Mouse (Mus musculus): ENCODE data around the gene Pm20d1.

- TF ChIP-seq POLR2A (IDR thresholded peaks at IDR 0.05; ENCODE audit: control insufficient read depth, extremely low read depth, insufficient read depth, low read length, poor library complexity) = no peak
- no peak for TF ChIP-seq CTCF (IDR thresholded peaks at IDR 0.05; ENCODE audit: borderline replicate concordance, control insufficient read depth, extremely low read depth, insufficient read depth, low read length, poor library complexity)
Observed at GRCm38 (mm10) chr1:131808986-131809385, 11.8 kb downstream of the Pm20d1 start.

All from thymus, adult 2 months (tissue).